Mouse (Mus musculus): ENCODE data around the gene Atcay. TPM values are rescaled to one million over a fixed set of nuclear protein-coding genes. Genes with fewer than 3 reads are reported as not detected.
"Not testable (repeated sequence)": the region's sequence is repeated elsewhere in the genome, so short reads cannot be mapped to it uniquely, and the experiment has no call there.

Gene Atcay
- polyA plus RNA-seq, 2 experiments from 2014 or later, result 4.0 to 5.0 TPM

- ATAC-seq, result no peak
These were observed 30.5 kb downstream of the Atcay start for GRCm38 (mm10) chr10:81200141-81200540.

- ATAC-seq, result no peak
These were observed 31.6 kb downstream of the Atcay start for GRCm38 (mm10) chr10:81198990-81199389.

DNA sequence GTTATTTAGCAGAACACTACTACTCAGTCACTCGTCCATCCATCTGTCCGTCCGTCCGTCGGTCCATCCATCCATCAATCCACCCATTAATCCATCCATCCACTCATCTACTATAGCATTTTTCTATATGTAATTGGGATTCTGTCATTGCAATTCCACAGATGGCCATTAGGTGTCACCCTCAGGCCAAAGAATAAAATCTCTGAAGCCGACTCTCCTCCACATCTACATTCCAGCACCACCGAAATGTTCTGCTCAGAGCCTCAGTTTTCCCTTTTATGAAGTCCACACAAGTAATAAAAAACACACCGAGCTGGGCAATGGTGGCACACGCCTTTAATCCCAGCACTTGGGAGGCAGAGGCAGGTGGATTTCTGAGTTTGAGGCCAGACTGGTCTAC, 32.4 kb downstream of the Atcay start:
- ATAC-seq, result no peak

GRCm38 (mm10) chr10:81197305-81197704, 33.3 kb downstream of the Atcay start:
- no peak for ATAC-seq

GRCm38 (mm10) chr10:81196470-81197065, 34.1 kb downstream of the Atcay start:
- ATAC-seq, result no peak

- no peak for ATAC-seq
These were observed 35.3 kb downstream of the Atcay start for GRCm38 (mm10) chr10:81195300-81195699.

- ATAC-seq, result peak; percentile 29
These were observed 36.5 kb downstream of the Atcay start for GRCm38 (mm10) chr10:81193991-81194774.

GRCm38 (mm10) chr10:81192968-81193501, 37.6 kb downstream of the Atcay start:
- no peak for ATAC-seq

- peak; percentile 68 for ATAC-seq
These were observed 38.2 kb downstream of the Atcay start for GRCm38 (mm10) chr10:81192270-81192967.

DNA sequence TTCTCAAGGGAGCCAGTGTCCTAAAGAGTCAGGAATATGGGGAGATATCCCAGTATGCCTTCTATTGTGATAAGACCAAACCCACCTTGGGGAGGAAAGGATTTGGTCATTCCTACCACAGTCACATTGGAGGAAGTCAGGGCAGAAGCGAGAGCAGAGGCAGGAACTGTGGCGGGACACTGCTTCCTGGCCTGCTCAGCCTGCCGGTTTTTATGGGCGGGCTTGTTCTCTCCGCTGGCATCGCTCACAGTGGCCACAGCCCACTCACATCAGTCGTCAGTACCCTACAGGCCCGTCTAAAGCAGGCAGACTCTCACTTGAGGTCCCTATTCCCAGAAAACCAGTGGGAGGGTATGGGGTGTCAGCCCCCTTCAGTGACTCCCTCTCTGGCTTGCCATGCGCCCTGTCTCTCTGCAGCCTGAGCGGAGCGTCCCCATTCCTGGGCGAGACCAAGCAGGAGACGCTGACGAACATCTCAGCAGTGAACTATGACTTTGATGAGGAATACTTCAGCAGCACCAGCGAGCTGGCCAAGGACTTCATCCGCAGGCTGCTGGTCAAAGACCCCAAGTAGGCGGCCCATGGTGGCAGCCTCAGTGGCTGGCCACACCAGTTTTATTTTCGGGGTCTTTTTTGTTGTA, 39.2 kb downstream of the Atcay start:
- no peak for ATAC-seq

- ATAC-seq, result no peak
These were observed 39.7 kb downstream of the Atcay start for GRCm38 (mm10) chr10:81190912-81191321.

- ATAC-seq, result no peak
These were observed 40.3 kb downstream of the Atcay start for GRCm38 (mm10) chr10:81190236-81190911.

GRCm38 (mm10) chr10:81189821-81190220, 40.8 kb downstream of the Atcay start:
- ATAC-seq, result no peak

DNA sequence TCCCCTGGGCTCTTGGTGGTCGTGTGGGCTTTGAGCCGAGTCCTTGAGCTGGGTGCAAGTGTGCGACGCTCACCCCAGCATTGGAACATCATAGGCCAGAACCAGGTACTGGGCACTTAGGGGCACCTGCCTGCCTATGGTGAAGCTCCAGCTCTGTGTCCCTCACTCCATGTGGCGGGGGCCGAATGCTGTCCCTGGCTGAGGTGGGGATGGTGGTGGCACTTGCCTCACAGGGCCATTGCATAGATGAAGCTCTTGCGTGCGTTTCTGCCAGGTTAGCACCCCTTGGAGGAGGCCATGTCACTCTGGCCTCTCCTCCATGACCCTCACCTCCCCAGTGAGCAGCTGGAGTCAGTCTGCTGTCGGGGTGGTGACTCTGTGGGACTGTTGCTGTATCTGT, 43.5 kb downstream of the Atcay start:
- ATAC-seq, result no peak

GRCm38 (mm10) chr10:81184765-81185164, 45.9 kb downstream of the Atcay start:
- ATAC-seq, result no peak

GRCm38 (mm10) chr10:81183805-81184204, 46.8 kb downstream of the Atcay start, which contains the start of gene 4930442H23Rik:
Gene 4930442H23Rik (minus strand): TSS chr10:81183849.
- no peak for ATAC-seq

DNA sequence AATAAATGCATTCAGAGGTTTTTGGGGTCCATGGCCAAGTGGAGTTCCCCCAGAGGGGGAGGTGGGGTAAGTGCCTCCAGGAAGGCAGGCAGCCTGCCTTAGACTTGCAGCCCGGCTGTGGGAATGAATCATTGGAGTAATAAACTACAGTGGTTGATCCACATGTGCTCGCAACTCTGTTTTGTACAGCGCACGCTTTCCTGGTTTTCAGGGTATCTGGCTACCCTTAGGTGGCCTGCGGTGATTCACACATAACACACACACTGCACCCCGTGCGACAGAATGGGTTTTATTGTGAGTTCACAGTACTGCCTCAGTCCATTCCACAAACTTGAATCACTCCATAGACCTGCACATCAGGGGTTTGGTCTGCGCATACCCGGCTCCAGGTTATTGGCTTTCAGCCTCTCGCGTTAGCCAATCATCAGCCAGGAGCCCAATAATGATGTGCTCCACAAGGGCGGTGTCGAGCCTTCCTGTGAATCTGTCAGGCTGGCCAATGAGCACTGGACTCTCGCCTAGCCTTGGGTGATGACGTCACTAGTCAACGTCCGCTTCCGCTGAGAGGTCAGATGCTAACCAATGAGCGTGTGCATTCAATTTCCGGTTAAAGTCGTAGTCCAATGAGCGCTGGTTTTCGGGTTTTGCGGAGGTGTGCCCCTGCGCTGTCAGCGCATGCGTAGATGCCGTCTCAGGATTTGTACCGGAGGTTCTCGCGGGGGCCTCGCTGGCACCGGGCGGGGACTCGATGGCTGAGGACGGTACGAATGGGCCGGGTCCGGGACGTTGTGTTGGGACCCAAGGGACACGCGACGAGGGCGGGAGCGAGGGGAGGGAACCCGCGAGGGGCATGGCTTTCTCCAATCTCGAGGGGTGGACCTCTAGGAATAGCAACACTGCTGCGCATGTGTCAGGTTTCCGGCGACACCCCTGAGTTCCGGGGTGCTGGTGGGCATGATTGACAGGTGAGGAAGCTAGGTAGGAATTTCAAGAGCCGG, 48.0 kb downstream of the Atcay start, which contains the start of gene Dapk3:
Gene Dapk3 (plus strand): TSS at position 670 of the 998 bp plus-strand sequence.
- ATAC-seq, result peak; percentile 93

- not testable (repeated sequence) for ATAC-seq
These were observed 48.8 kb downstream of the Atcay start for GRCm38 (mm10) chr10:81181860-81182259.

DNA sequence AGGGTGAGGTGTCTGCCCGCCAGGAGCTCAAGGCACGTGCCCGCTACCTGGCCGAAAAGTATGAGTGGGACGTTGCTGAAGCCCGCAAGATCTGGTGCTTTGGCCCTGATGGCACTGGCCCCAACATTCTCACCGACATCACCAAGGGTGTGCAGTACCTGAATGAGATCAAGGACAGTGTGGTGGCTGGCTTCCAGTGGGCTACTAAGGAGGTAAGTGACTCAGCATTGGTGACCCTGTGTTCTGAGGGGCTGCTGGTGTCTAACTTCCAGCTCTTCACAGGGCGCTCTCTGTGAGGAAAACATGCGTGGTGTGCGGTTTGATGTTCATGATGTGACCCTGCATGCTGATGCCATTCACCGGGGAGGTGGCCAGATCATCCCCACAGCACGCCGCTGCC, 49.7 kb downstream of the Atcay start:
- no peak for ATAC-seq

DNA sequence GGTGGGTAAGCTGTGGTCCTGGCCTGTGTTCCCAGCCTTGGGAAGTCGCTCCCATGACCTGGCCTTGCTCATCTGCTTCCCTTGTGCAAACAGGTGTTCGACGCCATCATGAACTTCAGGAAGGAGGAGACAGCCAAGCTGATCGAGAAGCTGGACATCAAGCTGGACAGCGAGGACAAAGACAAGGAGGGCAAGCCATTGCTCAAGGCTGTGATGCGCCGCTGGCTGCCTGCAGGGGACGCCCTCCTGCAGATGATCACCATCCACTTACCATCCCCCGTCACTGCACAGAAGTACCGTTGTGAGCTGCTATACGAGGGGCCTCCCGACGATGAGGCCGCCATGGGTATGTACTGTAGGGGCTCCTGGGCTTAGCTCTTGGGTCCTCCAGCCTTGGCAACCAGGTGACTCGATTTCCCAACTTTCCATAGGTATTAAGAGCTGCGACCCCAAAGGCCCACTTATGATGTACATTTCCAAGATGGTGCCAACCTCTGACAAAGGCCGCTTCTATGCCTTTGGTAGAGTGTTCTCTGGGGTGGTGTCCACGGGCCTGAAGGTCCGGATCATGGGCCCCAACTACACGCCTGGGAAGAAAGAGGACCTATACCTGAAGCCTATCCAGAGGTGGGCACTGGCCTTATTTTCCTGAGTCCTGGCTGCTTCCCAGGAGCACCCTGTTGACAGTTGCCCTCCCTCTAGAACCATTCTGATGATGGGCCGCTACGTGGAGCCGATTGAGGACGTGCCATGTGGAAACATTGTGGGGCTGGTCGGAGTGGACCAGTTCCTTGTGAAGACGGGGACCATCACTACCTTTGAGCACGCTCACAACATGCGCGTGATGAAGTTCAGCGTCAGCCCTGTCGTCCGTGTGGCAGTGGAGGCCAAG, 50.9 kb downstream of the Atcay start:
- ATAC-seq, result no peak
